Mouse (Mus musculus): ENCODE results near the gene Klhl31.

Klhl31 gene

GRCm38 (mm10) chr9:77706515-77706914, 70.2 kb downstream of the Klhl31 start:
- DNase-seq (ENCODE audit: low spot score): no peak

GRCm38 (mm10) chr9:77707433-77708139, 71.3 kb downstream of the Klhl31 start:
- DNase-seq (ENCODE audit: low spot score): no peak

GRCm38 (mm10) chr9:77708950-77709349, 72.7 kb downstream of the Klhl31 start:
- no peak for DNase-seq (ENCODE audit: low spot score)

All from c-Kit-positive CD71-positive TER-119-positive erythroid progenitor cells, embryonic 14.5 days (primary cell).